Mouse (Mus musculus) liver, embryonic 11.5 days (tissue): Measurements from ENCODE around the gene Wdr91. TPM values are rescaled to one million over a fixed set of nuclear protein-coding genes. Genes with fewer than 3 reads are reported as not detected.

Experiments
- ATAC-seq: fragments of 200-750 bp; cut with Nextera tagmentation; replicated peaks from 2 replicates; pipeline ENCODE4 v1.8.0; 2017; ENCODE audit warnings: moderate number of reproducible peaks, mild to moderate bottlenecking, moderate TSS enrichment, moderate library complexity; ENCODE audit not compliant: low FRiP score
- DNase-seq: peaks from one replicate; pipeline ENCODE4 v3.0.0-alpha.2; 2017; ENCODE audit warnings: low spot score
- H3K27ac ChIP-seq: fragments of 300-500 bp; sonication (generic); 2 replicates; pipeline ENCODE4 v1.5.1; 2014; ENCODE audit warnings: mild to moderate bottlenecking, low read depth, low read length, control low read depth
- H3K27me3 ChIP-seq: fragments of 300-500 bp; sonication (generic); replicated peaks from 2 replicates; pipeline ENCODE4 v1.6.1; 2014; ENCODE audit warnings: low read length, mixed read lengths; ENCODE audit not compliant: control insufficient read depth, insufficient read depth
- H3K36me3 ChIP-seq: fragments of 300-500 bp; sonication (generic); 2 replicates; pipeline ENCODE4 v1.6.1; 2014; ENCODE audit warnings: mild to moderate bottlenecking, low read length, moderate library complexity, mixed read lengths; ENCODE audit not compliant: control insufficient read depth, insufficient read depth
- H3K4me1 ChIP-seq: fragments of 300-500 bp; sonication (generic); replicated peaks from 2 replicates; pipeline ENCODE4 v1.6.1; 2014; ENCODE audit warnings: low read length, mixed read lengths; ENCODE audit not compliant: control insufficient read depth, insufficient read depth
- H3K4me2 ChIP-seq: fragments of 300-500 bp; sonication (generic); 2 replicates; pipeline ENCODE4 v1.6.1; 2014; ENCODE audit warnings: mild to moderate bottlenecking, control low read depth, moderate library complexity
- H3K4me3 ChIP-seq: fragments of 300-500 bp; sonication (generic); 2 replicates; pipeline ENCODE4 v1.5.1; 2014; ENCODE audit warnings: low read depth, low read length, control low read depth
- H3K9ac ChIP-seq: fragments of 300-500 bp; sonication (generic); 2 replicates; pipeline ENCODE4 v1.6.1; 2014; ENCODE audit warnings: low read depth, low read length, control low read depth
- H3K9me3 ChIP-seq: fragments of 300-500 bp; sonication (generic); 2 replicates; pipeline ENCODE4 v1.6.1; 2016; ENCODE audit warnings: low read length, inconsistent platforms, mixed read lengths; ENCODE audit not compliant: control insufficient read depth
- WGBS: fragments of 180-500 bp; shearing (Covaris S2); extraction: QIAGEN DNeasy Blood & Tissue Kit; methylation state at CpG from one replicate; pipeline ENCODE4 v1.1.7; 2014; 5-methylcytosine and 5-hydroxymethylcytosine counted together
- polyA plus RNA-seq: library from polyadenylated mRNA; unstranded; fragments of >200 nt; fragmentation: Nextera tagmentation; extraction: Ambion mirVana; gene quantifications from 2 replicates; pipeline ENCODE4 v1.2.1, GENCODE M21; 2014

The Wdr91 gene
- polyA plus RNA-seq, 1 experiment from 2014 or later = 15.5 TPM

GRCm38 (mm10) chr6:34879101-34879740, 31.5 kb downstream of the Wdr91 start:
- H3K9ac ChIP-seq = no peak overlapping the region
- no peak overlapping the region for H3K4me2 ChIP-seq
- ATAC-seq (no peak), DNase-seq (no peak)
- WGBS = 89% methylated on average over 16 of the region's 16 CpGs
- no peak overlapping the region for H3K4me3 ChIP-seq
- no peaks in the 10 kb centered on the region for H3K9me3 ChIP-seq
- peaks cover 15% of the 10 kb centered on the region for H3K36me3 ChIP-seq
- peaks cover 35% of the 10 kb centered on the region for H3K4me1 ChIP-seq
- H3K27me3 ChIP-seq = no peaks in the 10 kb centered on the region
- no peak overlapping the region; the same call in 1 of the 2 replicates for H3K27ac ChIP-seq

GRCm38 (mm10) chr6:34877509-34878321, 33.0 kb downstream of the Wdr91 start, which contains the start of gene Cyren:
TSS of gene Cyren (minus strand) at chr6:34878060.
- no peaks in the 10 kb centered on the region for H3K9me3 ChIP-seq
- peak within 1 kb of the TSS; percentile 85 for H3K9ac ChIP-seq
- WGBS = under 1% methylated on average over 55 of the region's 56 CpGs
- H3K4me2 ChIP-seq = peak within 1 kb of the TSS; percentile 85
- peak; percentile 79 for ATAC-seq
- H3K4me3 ChIP-seq = peak within 1 kb of the TSS; percentile 71
- peak; percentile 91 for DNase-seq
- H3K27me3 ChIP-seq = no peaks in the 10 kb centered on the region
- peaks cover 40% of the 10 kb centered on the region for H3K4me1 ChIP-seq
- peaks cover 19% of the 10 kb centered on the region for H3K36me3 ChIP-seq
- peak within 1 kb of the TSS; percentile 94 for H3K27ac ChIP-seq

DNA sequence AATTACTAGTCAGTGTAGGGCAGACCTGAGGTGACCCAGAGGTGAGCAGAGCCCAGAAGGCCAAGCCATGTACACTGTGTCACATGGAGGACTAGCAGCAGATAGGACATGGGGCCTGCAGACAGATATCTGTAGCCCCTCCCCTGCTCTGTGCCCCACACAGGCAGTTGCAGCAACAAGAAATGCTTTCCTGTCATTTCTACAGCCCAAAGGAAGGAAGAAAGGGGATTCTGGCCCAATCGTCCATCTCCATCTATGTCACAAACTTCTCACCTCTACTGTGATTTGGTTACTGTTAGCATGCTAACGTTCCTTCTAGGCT, 33.9 kb downstream of the Wdr91 start:
- Histone ChIP-seq H3K4me2 (peak overlapping the region; percentile 85), H3K9ac (peak overlapping the region; percentile 85), H3K27me3 (no peaks in the 10 kb centered on the region), H3K4me1 (peaks cover 40% of the 10 kb centered on the region), H3K27ac (peak overlapping the region; percentile 94), H3K36me3 (peaks cover 17% of the 10 kb centered on the region), H3K9me3 (no peaks in the 10 kb centered on the region), H3K4me3 (peak overlapping the region; percentile 71)
- ATAC-seq = peak; percentile 72
- DNase-seq = peak; percentile 50
- WGBS = 12% methylated on average over 2 of the region's 2 CpGs

DNA sequence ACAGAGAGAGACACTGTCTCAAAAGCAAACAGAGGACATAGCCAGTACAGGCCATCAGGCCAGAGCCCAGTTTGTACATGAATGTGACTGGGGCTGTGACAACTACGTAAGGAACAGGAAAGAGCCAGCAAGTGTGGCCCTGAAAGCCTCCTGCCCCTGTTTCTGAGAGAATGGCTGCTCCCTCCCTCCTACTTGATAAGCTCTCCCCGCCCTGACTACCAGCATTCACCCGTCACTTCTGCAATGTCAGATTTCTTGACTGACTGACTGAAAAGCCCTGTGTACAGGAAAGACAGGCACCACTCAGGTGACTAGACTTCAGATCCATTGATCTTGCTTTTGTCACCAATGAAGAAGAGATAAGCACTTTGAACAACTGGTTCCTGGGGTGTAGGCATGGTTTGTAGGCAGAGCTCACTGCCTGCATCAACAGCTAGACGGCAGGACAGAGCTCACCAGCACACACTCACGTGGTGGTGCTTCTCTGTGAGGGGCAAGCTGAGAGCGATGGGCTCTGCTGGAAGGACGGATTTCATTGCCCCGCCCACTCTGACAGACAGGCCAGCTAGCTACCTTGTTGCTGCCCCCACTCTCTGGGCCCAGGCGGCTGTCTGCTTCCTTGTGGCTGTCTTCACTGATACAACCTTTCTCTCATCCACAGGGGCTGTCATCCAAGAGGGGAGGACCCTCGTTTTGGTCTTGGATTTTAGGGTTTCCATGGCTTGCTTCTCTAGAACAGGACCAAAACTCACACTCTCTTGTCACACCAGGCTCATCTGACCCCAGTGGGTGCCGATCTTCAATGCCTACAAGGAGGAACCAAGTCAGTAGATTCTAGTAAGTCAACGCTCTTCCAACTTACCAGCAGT, 34.5 kb downstream of the Wdr91 start:
- H3K4me1 ChIP-seq = peaks cover 40% of the 10 kb centered on the region
- ATAC-seq (peak; percentile 53), DNase-seq (no peak)
- peak overlapping the region; percentile 85 for H3K4me2 ChIP-seq
- H3K36me3 ChIP-seq = peaks cover 15% of the 10 kb centered on the region
- peak overlapping the region; percentile 85 for H3K9ac ChIP-seq
- WGBS = 19% methylated on average over 12 of the region's 12 CpGs
- peak overlapping the region; percentile 94 for H3K27ac ChIP-seq
- no peaks in the 10 kb centered on the region for H3K9me3 ChIP-seq
- no peaks in the 10 kb centered on the region for H3K27me3 ChIP-seq
- peak overlapping the region; percentile 71 for H3K4me3 ChIP-seq

DNA sequence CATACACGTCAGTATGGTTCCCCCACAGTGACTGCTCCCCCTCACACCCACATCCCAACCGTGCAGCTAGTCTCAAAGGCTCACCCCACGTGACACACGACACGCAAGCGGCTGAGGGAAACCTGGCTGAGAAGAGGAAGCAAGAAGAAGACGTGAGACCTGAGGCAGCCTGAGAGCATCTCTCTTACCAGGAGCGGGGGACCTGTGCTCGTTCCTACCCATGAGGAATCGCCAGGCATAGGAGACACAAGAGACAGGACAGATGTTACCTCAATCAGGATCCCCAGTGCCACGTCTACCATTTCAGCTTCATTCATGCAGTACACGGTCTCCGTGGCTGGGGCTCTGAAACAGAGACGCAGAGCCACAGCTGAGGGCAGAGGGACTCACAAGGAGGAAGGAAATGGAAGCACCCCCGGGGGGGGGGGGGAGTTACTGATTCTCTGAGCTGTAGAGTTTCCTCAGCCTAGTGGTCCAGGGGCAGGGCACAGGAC, 35.4 kb downstream of the Wdr91 start:
- peak overlapping the region; percentile 85 for H3K4me2 ChIP-seq
- H3K36me3 ChIP-seq = peaks cover 10% of the 10 kb centered on the region
- no peaks in the 10 kb centered on the region for H3K9me3 ChIP-seq
- WGBS = 49% methylated on average over 15 of the region's 15 CpGs
- no peak for DNase-seq
- H3K4me1 ChIP-seq = peaks cover 45% of the 10 kb centered on the region
- H3K9ac ChIP-seq = peak overlapping the region; percentile 85
- H3K27ac ChIP-seq = peak overlapping the region; percentile 94
- H3K27me3 ChIP-seq = no peaks in the 10 kb centered on the region
- no peak for ATAC-seq
- H3K4me3 ChIP-seq = peak overlapping the region; percentile 30

DNA sequence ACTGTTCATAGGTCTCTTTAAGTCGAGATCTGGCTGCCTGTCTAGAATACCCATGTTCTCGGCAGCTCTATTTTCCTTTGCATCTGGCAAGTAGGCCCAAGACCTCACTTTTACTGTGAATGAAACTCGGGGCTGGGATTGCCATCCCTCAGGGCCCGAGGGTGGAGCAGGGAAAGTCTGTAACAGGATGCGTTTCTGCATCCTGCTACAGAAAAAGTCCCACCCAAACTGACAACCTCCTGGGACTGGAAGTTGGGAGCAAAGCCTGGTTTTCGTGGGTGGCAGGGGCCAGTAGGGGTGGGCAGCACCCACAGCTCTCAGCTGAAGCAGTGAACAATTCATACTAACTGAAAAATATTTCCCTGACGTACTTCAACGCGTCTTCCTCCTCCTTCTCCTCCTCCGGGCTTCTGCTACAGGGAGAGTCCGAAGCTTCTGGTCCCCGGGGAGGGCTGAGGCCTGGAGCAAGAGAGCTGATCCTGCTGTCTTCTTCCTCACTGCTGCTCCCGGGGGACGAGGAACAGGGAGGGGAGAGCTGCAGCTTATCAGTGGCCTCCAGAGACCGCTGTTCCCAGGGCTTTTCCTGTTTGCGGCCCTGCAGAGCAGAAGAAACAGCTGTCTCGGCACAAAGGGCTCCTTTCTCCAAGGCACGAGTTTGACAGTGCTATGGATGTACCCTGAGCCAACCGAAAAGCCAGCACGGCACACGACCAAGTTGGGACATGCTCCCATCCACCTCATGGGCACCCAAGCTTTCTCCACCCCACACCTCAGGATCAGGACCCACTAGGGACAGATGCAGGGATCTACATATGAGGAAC, 36.4 kb downstream of the Wdr91 start:
- WGBS = 25% methylated on average over 21 of the region's 21 CpGs
- no peaks in the 10 kb centered on the region for H3K27me3 ChIP-seq
- peak overlapping the region; percentile 85 for H3K9ac ChIP-seq
- peaks cover 55% of the 10 kb centered on the region for H3K4me1 ChIP-seq
- H3K4me2 ChIP-seq = peak overlapping the region; percentile 85
- peaks cover 4% of the 10 kb centered on the region; the same call in 1 of the 2 replicates for H3K36me3 ChIP-seq
- ATAC-seq (peak; percentile 30), DNase-seq (peak; percentile 62)
- H3K9me3 ChIP-seq = no peaks in the 10 kb centered on the region
- H3K27ac ChIP-seq = peak overlapping the region; percentile 94
- H3K4me3 ChIP-seq = peak overlapping the region; percentile 30

DNA sequence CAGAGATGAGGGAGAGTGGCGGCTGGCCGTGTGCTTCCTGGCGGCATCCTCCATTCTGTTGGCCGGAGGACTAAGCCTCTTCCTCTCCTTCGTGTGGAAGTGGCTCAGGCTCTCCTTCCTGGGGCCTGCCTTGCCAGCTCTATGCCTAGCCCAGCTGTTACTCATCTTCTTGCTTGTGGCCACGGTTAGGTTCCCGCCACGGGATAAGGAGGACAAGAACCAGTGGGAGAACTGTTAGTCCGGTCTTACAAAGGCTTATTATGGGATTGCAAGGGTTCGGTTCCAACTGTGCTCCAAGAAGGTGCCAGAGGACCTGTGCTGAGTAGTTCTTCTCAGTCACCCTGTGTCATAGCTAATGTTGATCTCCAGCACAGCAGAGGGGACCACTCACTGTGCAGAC, 37.8 kb downstream of the Wdr91 start:
- H3K9me3 ChIP-seq = no peaks in the 10 kb centered on the region
- no peak overlapping the region; the same call in 1 of the 2 replicates for H3K27ac ChIP-seq
- DNase-seq = no peak
- H3K36me3 ChIP-seq = peaks cover 4% of the 10 kb centered on the region; the same call in 1 of the 2 replicates
- H3K4me3 ChIP-seq = no peak overlapping the region
- H3K4me2 ChIP-seq = no peak overlapping the region
- H3K27me3 ChIP-seq = no peaks in the 10 kb centered on the region
- no peak for ATAC-seq
- 84% methylated on average over 10 of the region's 10 CpGs for WGBS
- no peak overlapping the region for H3K9ac ChIP-seq
- peaks cover 59% of the 10 kb centered on the region for H3K4me1 ChIP-seq
